Mouse (Mus musculus): ENCODE measurements at regions not wholly inside any gene's neighbourhood (a gene's known extent, or its start where the extent isn't known, plus 50 kb on each side); places are given as distances from the start of the nearest gene placed in this dataset.
A peak's percentile ranks its signal among the peaks of the same experiment; 100 is the strongest.
"Not testable (repeated sequence)": the region's sequence is repeated elsewhere in the genome, so short reads cannot be mapped to it uniquely, and the experiment has no call there.

GRCm38 (mm10) chr2:55182416-55182815, 253.4 kb upstream of the Kcnj3 start:
- no peak for DNase-seq

DNA sequence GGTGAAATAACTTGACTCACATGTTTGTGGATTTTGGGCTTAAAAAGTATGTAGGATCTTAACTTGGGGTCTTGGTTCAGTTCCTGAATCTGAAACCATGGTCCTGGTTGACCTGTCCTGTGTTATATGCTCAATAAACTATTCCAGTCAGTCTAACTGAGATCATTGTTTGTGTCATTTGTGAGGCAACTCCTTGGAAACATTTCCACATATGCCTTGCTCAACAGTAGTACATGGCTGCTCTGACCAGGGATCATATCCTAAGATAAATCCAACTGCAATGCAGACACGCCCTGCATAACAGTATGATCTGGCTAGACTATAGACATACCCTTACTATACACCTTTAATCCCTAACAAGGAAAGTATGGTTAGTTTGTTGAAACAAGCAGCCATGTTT, 228.9 kb upstream of the Kcnj3 start:
- DNase-seq, result no peak

GRCm38 (mm10) chr2:55208620-55209019, 227.2 kb upstream of the Kcnj3 start:
- no peak for DNase-seq

DNA sequence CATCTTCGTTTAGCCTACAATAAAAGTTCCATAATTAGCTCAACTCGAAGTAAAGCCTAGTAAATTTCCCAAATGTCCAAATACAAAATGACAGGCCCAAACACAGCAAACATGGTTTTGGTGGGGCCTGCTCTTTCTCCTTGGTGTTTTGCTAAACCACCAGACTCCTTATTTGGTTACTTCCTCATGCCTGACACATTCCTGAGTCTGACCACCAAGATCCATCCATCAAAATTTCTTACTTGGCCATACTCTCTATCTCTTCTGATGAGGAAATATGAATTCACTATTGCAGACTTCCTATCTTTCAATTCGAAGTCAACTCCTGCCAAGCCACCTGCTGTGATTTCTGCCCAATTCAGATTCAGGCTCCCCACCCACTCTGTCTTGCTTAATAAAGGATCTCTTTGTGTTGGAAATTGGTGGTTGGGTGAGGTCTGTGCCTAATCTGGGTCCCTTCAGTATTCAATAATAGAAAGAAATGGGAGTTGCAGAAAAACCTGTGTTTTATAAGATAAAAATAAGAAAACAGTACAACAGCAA, 225.9 kb upstream of the Kcnj3 start:
- peak; percentile 20 to 21 for DNase-seq

DNA sequence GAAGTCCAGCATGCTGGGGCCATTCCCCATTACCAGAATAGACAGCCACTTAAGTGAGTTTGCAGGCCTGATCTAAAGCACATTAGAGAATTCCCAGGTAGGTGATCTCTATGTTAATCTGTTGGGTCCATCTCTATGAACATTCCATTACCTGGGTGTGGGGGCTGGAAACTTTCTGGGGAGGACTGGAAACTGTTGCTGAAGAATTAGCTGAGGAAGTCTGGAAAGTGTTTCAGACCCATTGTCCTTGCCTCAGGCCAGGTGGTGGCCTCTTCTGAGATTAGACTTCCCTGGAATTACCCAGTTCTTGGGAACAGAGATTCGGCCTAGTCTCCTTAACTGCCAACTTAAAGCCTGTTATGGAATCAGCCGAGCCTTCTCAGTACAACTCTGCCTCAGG, 224.5 kb upstream of the Kcnj3 start:
- no peak for DNase-seq

GRCm38 (mm10) chr2:55222046-55222445, 213.7 kb upstream of the Kcnj3 start:
- DNase-seq, result no peak

DNA sequence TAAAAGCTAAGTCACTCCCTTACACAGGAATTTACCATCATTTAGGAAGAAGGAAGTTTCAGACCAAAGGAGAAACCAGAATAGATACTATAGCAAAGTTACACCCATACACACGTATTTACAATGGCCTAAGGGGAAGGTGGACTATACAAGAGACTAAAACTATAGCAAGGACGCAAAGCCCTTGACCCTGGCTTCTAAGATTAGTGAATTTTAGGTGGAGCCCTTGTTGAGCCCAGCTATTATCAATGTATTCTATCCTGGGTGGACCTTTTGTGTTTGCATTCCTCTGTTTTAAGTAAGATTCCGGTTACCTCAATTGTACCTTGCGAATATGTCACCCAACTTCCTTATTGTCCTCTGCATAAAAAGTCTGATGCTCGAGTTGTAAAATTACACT, 213.0 kb upstream of the Kcnj3 start:
- DNase-seq, result not testable (repeated sequence)

GRCm38 (mm10) chr2:55228131-55228797, 207.5 kb upstream of the Kcnj3 start:
- no peak for DNase-seq

DNA sequence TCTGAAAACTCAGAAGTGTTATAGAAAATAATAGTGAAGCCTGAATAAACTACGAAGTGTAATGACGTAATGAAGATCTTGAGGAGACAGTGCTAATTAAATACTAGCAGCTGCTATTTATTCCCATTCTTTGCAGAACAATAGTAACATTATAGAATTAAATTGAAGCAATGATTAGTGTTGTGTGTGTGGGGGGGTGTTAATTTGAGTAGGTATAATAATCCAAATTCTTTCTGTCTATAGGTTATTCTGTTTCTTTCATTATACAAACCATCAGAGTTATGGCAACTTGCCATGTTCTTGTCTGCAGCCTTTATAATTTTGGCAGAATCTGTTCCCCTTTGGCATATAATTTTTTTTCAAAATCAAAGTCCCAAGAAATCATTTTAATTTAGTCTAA, 203.9 kb upstream of the Kcnj3 start:
- peak; percentile 4 to 21 for DNase-seq

GRCm38 (mm10) chr2:55253134-55253533, 182.6 kb upstream of the Kcnj3 start:
- DNase-seq, result no peak

GRCm38 (mm10) chr2:55262721-55263278, 173.0 kb upstream of the Kcnj3 start:
- no peak for DNase-seq

DNA sequence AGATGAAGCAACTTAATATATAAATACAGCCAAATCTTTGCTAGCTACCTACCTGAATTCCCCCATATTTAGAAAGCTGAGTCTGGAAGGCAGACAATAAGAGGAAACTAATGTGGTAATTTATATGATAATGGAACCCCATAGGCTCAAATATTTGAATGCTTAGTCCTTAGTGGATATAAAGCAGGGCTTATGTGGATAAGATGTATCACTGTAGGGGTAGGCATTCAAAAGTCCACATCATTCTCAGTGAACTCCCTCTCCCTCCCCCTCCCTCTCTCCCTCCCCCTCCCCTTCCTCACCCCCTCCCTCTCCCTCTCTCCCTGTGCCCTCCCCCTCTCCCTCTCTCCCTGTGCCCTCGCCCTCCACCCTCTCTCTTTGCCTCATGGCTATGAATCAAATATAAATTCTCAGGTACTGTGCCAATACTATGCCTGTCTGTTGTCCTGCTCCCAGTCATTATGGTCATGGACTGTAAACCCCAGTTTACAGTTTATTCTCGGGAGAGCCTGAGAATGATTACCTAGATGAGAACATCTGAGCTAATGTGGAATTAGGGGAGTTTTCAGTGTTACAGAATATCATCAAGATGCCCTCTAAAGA, 171.8 kb upstream of the Kcnj3 start:
- DNase-seq, result no peak

DNA sequence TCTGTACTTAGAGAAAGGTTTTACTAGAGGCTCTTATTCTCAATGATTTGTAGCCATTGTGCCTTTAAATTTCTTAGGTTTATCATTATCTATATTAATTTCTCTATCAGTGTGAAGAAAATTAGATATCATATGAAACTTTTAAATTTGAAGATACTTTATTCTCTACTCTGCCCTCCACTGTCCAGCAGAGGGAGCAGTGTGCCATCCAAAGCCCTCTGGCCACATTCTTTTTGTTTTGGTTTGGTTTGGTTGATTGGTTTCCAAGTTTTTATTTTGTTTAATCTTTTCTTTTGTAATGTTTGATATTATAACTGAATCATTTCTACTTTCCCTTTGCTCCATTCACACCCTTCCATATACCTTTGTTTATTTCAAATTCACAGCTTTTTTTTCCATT, 129.4 kb upstream of the Kcnj3 start:
- peak; percentile 73 to 78 for DNase-seq

DNA sequence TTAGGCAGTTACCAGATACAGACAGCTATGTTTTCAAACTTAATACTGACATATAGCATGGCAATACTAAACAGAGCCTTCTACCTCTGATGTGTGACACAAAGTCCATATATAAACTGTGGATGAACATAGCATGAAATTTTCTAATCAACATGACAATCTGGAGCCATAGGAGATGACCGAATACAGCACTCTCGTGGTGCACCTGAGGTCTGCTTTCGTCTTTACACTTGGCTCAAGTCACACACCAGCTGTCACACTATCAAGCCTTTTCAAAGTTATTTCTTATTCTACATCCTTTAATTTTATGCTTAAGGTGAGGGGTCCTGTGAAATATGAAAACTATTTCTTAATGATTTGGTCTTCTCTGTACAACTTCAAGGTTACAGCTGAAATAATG, 120.1 kb upstream of the Kcnj3 start:
- DNase-seq, result peak; percentile 63 to 71

DNA sequence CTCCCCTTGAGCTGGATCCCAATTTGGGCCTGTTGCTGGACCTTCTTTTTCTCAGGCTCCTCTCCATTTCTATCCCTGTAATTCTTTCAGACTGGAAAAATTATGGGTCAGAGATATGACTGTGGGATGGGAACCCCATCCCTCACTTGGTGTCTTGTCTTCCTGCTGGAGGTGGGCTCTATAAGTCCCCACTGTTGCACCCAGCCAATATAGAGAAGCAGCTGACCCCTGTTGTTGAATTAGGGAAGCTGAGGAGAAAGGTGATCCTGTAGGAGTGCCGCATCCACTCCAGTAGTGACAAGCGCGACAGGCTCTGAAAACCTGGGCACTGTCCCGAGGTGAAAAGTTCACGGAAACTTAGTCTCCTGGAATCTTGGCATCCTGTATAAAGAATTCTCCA, 81.7 kb upstream of the Kcnj3 start:
- DNase-seq, result not testable (repeated sequence)

All from cerebellum, postnatal 10 days (tissue).